Mouse (Mus musculus): ENCODE results near the gene Capn8. TPM values are rescaled to one million over a fixed set of nuclear protein-coding genes. Genes with fewer than 3 reads are reported as not detected.

Capn8 gene
- polyA plus RNA-seq, 1 experiment = 1.4 TPM

GRCm38 (mm10) chr1:182663671-182664070 is 98.9 kb downstream of the Capn8 start:
- no peak overlapping the region for H3K27ac ChIP-seq (ENCODE audit: control insufficient read depth, insufficient read depth, low read depth, low read length)
- H3K36me3 ChIP-seq (ENCODE audit: control insufficient read depth, insufficient read depth, low read length) = no peaks in the 10 kb centered on the region
- H3K4me3 ChIP-seq (ENCODE audit: control insufficient read depth, low read depth, low read length) = no peak overlapping the region
- TF ChIP-seq POLR2A (IDR thresholded peaks at IDR 0.05; ENCODE audit: control insufficient read depth, low read depth, low read length) = no peak
- TF ChIP-seq CTCF (IDR thresholded peaks at IDR 0.05; ENCODE audit: control insufficient read depth, insufficient read depth, insufficient replicate concordance, low read depth, low read length) = no peak
- H3K4me1 ChIP-seq (ENCODE audit: control insufficient read depth, insufficient read depth, low read length) = peaks cover 16% of the 10 kb centered on the region
- no peaks in the 10 kb centered on the region for H3K27me3 ChIP-seq (ENCODE audit: control insufficient read depth, insufficient read depth, low read length)

GRCm38 (mm10) chr1:182664841-182665240 is 100.0 kb downstream of the Capn8 start:
- Histone ChIP-seq H3K27ac (ENCODE audit: control insufficient read depth, insufficient read depth, low read depth, low read length) (no peak overlapping the region), H3K27me3 (ENCODE audit: control insufficient read depth, insufficient read depth, low read length) (no peaks in the 10 kb centered on the region), H3K36me3 (ENCODE audit: control insufficient read depth, insufficient read depth, low read length) (no peaks in the 10 kb centered on the region), H3K4me3 (ENCODE audit: control insufficient read depth, low read depth, low read length) (no peak overlapping the region), H3K4me1 (ENCODE audit: control insufficient read depth, insufficient read depth, low read length) (peaks cover 16% of the 10 kb centered on the region)
- no peak for TF ChIP-seq POLR2A (IDR thresholded peaks at IDR 0.05; ENCODE audit: control insufficient read depth, low read depth, low read length)
- no peak for TF ChIP-seq CTCF (IDR thresholded peaks at IDR 0.05; ENCODE audit: control insufficient read depth, insufficient read depth, insufficient replicate concordance, low read depth, low read length)

- Histone ChIP-seq H3K27ac (ENCODE audit: control insufficient read depth, insufficient read depth, low read depth, low read length) (no peak overlapping the region), H3K4me1 (ENCODE audit: control insufficient read depth, insufficient read depth, low read length) (peaks cover 18% of the 10 kb centered on the region), H3K27me3 (ENCODE audit: control insufficient read depth, insufficient read depth, low read length) (no peaks in the 10 kb centered on the region), H3K36me3 (ENCODE audit: control insufficient read depth, insufficient read depth, low read length) (no peaks in the 10 kb centered on the region), H3K4me3 (ENCODE audit: control insufficient read depth, low read depth, low read length) (no peak overlapping the region)
- no peak for TF ChIP-seq POLR2A (IDR thresholded peaks at IDR 0.05; ENCODE audit: control insufficient read depth, low read depth, low read length)
- no peak for TF ChIP-seq CTCF (IDR thresholded peaks at IDR 0.05; ENCODE audit: control insufficient read depth, insufficient read depth, insufficient replicate concordance, low read depth, low read length)
These were observed 102.5 kb downstream of the Capn8 start for GRCm38 (mm10) chr1:182667281-182667680.

GRCm38 (mm10) chr1:182669741-182670140 is 104.9 kb downstream of the Capn8 start:
- Histone ChIP-seq H3K4me3 (ENCODE audit: control insufficient read depth, low read depth, low read length) (no peak overlapping the region), H3K36me3 (ENCODE audit: control insufficient read depth, insufficient read depth, low read length) (no peaks in the 10 kb centered on the region), H3K4me1 (ENCODE audit: control insufficient read depth, insufficient read depth, low read length) (peaks cover 12% of the 10 kb centered on the region), H3K27ac (ENCODE audit: control insufficient read depth, insufficient read depth, low read depth, low read length) (no peak overlapping the region), H3K27me3 (ENCODE audit: control insufficient read depth, insufficient read depth, low read length) (no peaks in the 10 kb centered on the region)
- no peak for TF ChIP-seq POLR2A (IDR thresholded peaks at IDR 0.05; ENCODE audit: control insufficient read depth, low read depth, low read length)
- no peak for TF ChIP-seq CTCF (IDR thresholded peaks at IDR 0.05; ENCODE audit: control insufficient read depth, insufficient read depth, insufficient replicate concordance, low read depth, low read length)

- Histone ChIP-seq H3K27me3 (ENCODE audit: control insufficient read depth, insufficient read depth, low read length) (no peaks in the 10 kb centered on the region), H3K27ac (ENCODE audit: control insufficient read depth, insufficient read depth, low read depth, low read length) (no peak overlapping the region), H3K4me3 (ENCODE audit: control insufficient read depth, low read depth, low read length) (no peak overlapping the region), H3K4me1 (ENCODE audit: control insufficient read depth, insufficient read depth, low read length) (peaks cover 8% of the 10 kb centered on the region), H3K36me3 (ENCODE audit: control insufficient read depth, insufficient read depth, low read length) (no peaks in the 10 kb centered on the region)
- TF ChIP-seq POLR2A (IDR thresholded peaks at IDR 0.05; ENCODE audit: control insufficient read depth, low read depth, low read length) (no peak), CTCF (IDR thresholded peaks at IDR 0.05; ENCODE audit: control insufficient read depth, insufficient read depth, insufficient replicate concordance, low read depth, low read length) (no peak)
These were observed 105.9 kb downstream of the Capn8 start for GRCm38 (mm10) chr1:182670563-182671342.

GRCm38 (mm10) chr1:182671343-182671624 is 106.5 kb downstream of the Capn8 start:
- H3K27ac ChIP-seq (ENCODE audit: control insufficient read depth, insufficient read depth, low read depth, low read length) = no peak overlapping the region
- H3K4me1 ChIP-seq (ENCODE audit: control insufficient read depth, insufficient read depth, low read length) = peaks cover 6% of the 10 kb centered on the region
- H3K27me3 ChIP-seq (ENCODE audit: control insufficient read depth, insufficient read depth, low read length) = no peaks in the 10 kb centered on the region
- H3K36me3 ChIP-seq (ENCODE audit: control insufficient read depth, insufficient read depth, low read length) = no peaks in the 10 kb centered on the region
- TF ChIP-seq POLR2A (IDR thresholded peaks at IDR 0.05; ENCODE audit: control insufficient read depth, low read depth, low read length) (no peak), CTCF (IDR thresholded peaks at IDR 0.05; ENCODE audit: control insufficient read depth, insufficient read depth, insufficient replicate concordance, low read depth, low read length) (no peak)
- H3K4me3 ChIP-seq (ENCODE audit: control insufficient read depth, low read depth, low read length) = no peak overlapping the region

GRCm38 (mm10) chr1:182675346-182675745 is 110.5 kb downstream of the Capn8 start:
- Histone ChIP-seq H3K4me1 (ENCODE audit: control insufficient read depth, insufficient read depth, low read length) (0 out of 2 replicates have a peak, but pooled peaks cover under 1% of the 10 kb centered on the region), H3K27ac (ENCODE audit: control insufficient read depth, insufficient read depth, low read depth, low read length) (no peak overlapping the region), H3K4me3 (ENCODE audit: control insufficient read depth, low read depth, low read length) (no peak overlapping the region), H3K27me3 (ENCODE audit: control insufficient read depth, insufficient read depth, low read length) (no peaks in the 10 kb centered on the region), H3K36me3 (ENCODE audit: control insufficient read depth, insufficient read depth, low read length) (no peaks in the 10 kb centered on the region)
- no peak for TF ChIP-seq CTCF (IDR thresholded peaks at IDR 0.05; ENCODE audit: control insufficient read depth, insufficient read depth, insufficient replicate concordance, low read depth, low read length)
- TF ChIP-seq POLR2A (IDR thresholded peaks at IDR 0.05; ENCODE audit: control insufficient read depth, low read depth, low read length) = no peak

Data from testis, adult 2 months (tissue).